Mouse (Mus musculus): Measurements from ENCODE around the gene Csgalnact2.

DNA sequence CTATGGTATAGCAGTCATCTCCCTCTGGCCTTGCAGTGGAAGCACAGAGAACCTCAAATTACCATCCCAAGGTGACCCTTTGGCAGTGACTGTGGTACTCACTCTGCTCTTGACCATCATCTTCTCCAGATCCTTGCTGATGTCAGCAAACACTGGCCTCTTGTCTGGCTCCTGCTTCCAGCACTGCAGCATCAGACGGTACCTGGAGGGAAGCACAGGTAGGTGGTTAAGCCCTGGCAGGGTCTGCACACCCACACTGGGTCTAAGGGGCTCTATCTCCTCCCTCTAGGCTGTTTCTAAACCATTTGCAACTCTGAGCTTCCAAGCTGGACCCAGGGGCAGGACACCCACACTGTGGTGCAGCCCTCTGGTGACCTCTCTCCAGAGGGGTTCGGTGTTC lies 24.1 kb upstream of the Csgalnact2 start:
- TF ChIP-seq POLR2A (IDR thresholded peaks at IDR 0.05; ENCODE audit: extremely low read depth, insufficient read depth, low read length): no peak
- no peak for TF ChIP-seq CTCF (IDR thresholded peaks at IDR 0.05; ENCODE audit: low read depth, low read length)
